Mouse (Mus musculus) ES-E14 (cell line): ENCODE measurements around the gene Epsti1.
"Not testable (repeated sequence)": the region's sequence is repeated elsewhere in the genome, so short reads cannot be mapped to it uniquely, and the experiment has no call there.

Experiments used
- HCFC1 ChIP-seq: IDR thresholded peaks from 2 replicates; pipeline ENCODE4 v1.6.1; 2012; ENCODE audit warnings: low read length, inconsistent platforms, borderline replicate concordance; ENCODE audit not compliant: insufficient read depth
- MAFK ChIP-seq: IDR thresholded peaks from 2 replicates; pipeline ENCODE4 v1.6.1; 2014; ENCODE audit warnings: mild to moderate bottlenecking, low read depth, low read length, inconsistent platforms; ENCODE audit not compliant: insufficient read depth

DNA sequence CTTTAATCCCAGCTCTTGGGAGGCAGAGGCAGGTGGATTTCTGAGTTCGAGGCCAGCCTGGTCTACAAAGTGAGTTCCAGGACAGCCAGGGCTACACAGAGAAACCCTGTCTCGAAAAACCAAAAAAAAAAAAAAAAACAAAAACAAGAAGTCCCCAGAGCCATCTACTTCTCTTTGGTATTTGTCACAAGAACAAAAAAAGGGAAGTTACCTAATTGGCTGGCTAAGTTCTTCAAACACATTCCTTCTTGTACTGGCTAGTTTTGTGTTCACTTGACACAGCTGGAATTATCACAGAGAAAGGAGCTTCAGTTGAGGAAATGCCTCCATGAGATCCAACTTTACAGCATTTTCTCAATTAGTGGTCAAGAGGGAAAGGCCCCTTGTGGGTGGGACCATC, 26.2 kb upstream of the Epsti1 start:
- TF ChIP-seq MAFK, HCFC1: not testable (repeated sequence)
